Mouse (Mus musculus): ENCODE data around the gene Phgdh. TPM values are rescaled to one million over a fixed set of nuclear protein-coding genes. Genes with fewer than 3 reads are reported as not detected.

The Phgdh gene
- polyA plus RNA-seq, 1 experiment: 53.1 TPM

DNA sequence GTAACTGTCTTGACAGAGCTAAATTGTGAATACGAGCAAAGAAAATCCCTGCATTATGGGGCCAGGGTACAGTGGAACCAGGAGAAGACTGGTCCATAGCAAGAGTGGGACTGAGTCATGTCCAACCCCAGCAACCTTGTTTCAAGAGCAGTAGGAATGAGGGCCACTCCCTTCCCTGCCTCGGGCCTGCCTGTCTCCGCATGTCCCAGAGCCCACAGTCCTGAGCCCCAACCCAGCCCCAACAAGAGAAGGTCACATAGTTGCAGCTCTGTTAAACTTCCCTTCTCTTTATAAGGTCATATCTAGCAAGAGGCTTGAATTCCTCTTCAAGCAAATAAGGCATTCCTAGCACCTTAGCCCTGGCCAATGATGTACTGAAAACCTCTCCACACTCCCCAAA, 38.0 kb downstream of the Phgdh start:
- no peak for TF ChIP-seq CTCF (IDR thresholded peaks at IDR 0.05; ENCODE audit: extremely low read depth, insufficient read depth, insufficient read length, insufficient replicate concordance)
- TF ChIP-seq POLR2A (IDR thresholded peaks at IDR 0.05; ENCODE audit: low read depth, low read length): no peak
- Histone ChIP-seq H3K27ac (ENCODE audit: insufficient read depth, low read length) (no peak overlapping the region), H3K27me3 (ENCODE audit: control insufficient read depth, insufficient read depth, low read length) (no peaks in the 10 kb centered on the region), H3K36me3 (ENCODE audit: control insufficient read depth, insufficient read depth, low read length) (no peaks in the 10 kb centered on the region), H3K4me1 (ENCODE audit: control insufficient read depth, insufficient read depth, insufficient read length) (no peaks in the 10 kb centered on the region), H3K4me3 (ENCODE audit: extremely low read depth, insufficient read depth, insufficient read length) (no peak overlapping the region)
- 81% methylated on average over 3 of the region's 3 CpGs for WGBS
- no peak for DNase-seq (ENCODE audit: low read depth in 1 of 2, low spot score in 2 of 2)

DNA sequence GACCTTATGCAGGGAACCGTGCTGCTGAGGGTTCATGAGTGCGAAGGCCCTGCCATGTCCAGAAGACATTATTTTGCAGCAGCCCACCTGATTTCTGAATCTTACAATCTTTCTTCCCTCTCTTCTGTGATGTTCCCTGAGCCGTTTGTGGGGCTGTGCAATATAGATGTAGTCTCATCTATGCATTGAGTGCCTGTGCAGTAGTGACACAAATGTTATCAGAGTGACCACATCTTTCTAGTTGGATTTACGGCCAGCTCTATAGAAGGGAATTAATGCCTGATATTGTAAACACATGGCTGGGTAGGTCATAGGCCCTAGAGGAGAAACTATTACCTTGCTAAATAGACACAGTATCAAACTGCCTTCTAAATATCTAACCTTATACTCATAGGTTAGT, 39.5 kb downstream of the Phgdh start:
- H3K27ac ChIP-seq (ENCODE audit: insufficient read depth, low read length): no peak overlapping the region
- 89% methylated on average over 4 of the region's 4 CpGs for WGBS
- H3K4me1 ChIP-seq (ENCODE audit: control insufficient read depth, insufficient read depth, insufficient read length): no peaks in the 10 kb centered on the region
- no peak for DNase-seq (ENCODE audit: low read depth in 1 of 2, low spot score in 2 of 2)
- H3K36me3 ChIP-seq (ENCODE audit: control insufficient read depth, insufficient read depth, low read length): no peaks in the 10 kb centered on the region
- no peak overlapping the region for H3K4me3 ChIP-seq (ENCODE audit: extremely low read depth, insufficient read depth, insufficient read length)
- no peak for TF ChIP-seq POLR2A (IDR thresholded peaks at IDR 0.05; ENCODE audit: low read depth, low read length)
- no peak for TF ChIP-seq CTCF (IDR thresholded peaks at IDR 0.05; ENCODE audit: extremely low read depth, insufficient read depth, insufficient read length, insufficient replicate concordance)
- H3K27me3 ChIP-seq (ENCODE audit: control insufficient read depth, insufficient read depth, low read length): no peaks in the 10 kb centered on the region

DNA sequence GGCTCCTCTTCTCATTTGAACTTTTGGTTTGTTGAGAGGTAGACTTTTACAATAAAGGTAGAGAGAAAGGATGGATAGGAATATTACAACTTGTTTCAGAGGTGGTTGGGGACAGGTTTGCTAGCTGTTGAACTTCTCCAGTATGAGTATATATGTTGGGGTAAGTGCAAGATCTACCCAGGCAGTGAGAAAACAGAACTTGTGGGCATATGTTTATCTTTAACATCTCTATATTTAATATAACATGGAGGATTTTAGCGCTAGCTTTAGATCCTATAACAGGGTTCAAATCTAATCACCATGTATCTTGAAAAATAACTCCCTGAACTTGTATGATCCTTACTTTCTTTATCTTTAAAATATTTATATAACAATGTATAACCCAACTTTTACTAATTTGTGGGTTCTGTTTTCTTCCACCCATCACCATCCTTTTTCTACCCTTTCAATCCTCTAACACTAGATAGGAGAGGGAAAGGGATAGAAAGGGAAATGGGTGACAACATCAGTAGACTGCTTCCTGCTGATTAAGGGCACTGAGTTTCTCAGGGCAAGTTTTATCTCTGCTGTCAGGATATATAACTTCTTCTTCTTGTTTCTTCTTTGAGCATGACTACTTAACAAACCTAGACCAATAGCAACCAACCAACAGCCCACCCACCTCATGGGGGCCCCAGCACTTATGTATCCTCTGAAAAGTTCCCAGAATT, 40.2 kb downstream of the Phgdh start:
- H3K27ac ChIP-seq (ENCODE audit: insufficient read depth, low read length): no peak overlapping the region
- H3K27me3 ChIP-seq (ENCODE audit: control insufficient read depth, insufficient read depth, low read length): no peaks in the 10 kb centered on the region
- 80% methylated on average over 1 of the region's 1 CpGs for WGBS
- no peaks in the 10 kb centered on the region for H3K4me1 ChIP-seq (ENCODE audit: control insufficient read depth, insufficient read depth, insufficient read length)
- no peak for DNase-seq (ENCODE audit: low read depth in 1 of 2, low spot score in 2 of 2)
- no peaks in the 10 kb centered on the region for H3K36me3 ChIP-seq (ENCODE audit: control insufficient read depth, insufficient read depth, low read length)
- TF ChIP-seq POLR2A (IDR thresholded peaks at IDR 0.05; ENCODE audit: low read depth, low read length): no peak
- no peak for TF ChIP-seq CTCF (IDR thresholded peaks at IDR 0.05; ENCODE audit: extremely low read depth, insufficient read depth, insufficient read length, insufficient replicate concordance)
- H3K4me3 ChIP-seq (ENCODE audit: extremely low read depth, insufficient read depth, insufficient read length): no peak overlapping the region

DNA sequence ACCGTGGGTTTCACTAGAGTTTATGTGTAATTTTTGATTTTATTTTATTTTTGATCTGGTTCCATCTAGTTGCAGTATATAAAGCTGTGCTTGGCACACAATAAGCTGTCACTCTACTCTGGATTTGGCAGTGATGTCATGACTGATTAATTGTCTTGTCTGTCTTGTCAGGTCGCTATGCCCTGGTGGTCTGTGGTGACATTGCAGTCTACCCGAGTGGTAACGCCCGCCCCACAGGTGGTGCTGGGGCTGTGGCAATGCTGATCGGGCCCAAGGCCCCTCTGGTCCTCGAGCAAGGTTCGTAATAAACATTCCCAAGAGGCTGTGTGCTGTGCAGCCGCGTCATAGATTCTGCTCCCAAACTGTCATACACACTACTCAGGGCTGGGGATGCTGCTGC, 43.8 kb downstream of the Phgdh start:
- no peak for DNase-seq (ENCODE audit: low read depth in 1 of 2, low spot score in 2 of 2)
- Histone ChIP-seq H3K27me3 (ENCODE audit: control insufficient read depth, insufficient read depth, low read length) (no peaks in the 10 kb centered on the region), H3K36me3 (ENCODE audit: control insufficient read depth, insufficient read depth, low read length) (no peaks in the 10 kb centered on the region), H3K4me1 (ENCODE audit: control insufficient read depth, insufficient read depth, insufficient read length) (no peaks in the 10 kb centered on the region), H3K27ac (ENCODE audit: insufficient read depth, low read length) (no peak overlapping the region), H3K4me3 (ENCODE audit: extremely low read depth, insufficient read depth, insufficient read length) (no peak overlapping the region)
- TF ChIP-seq POLR2A (IDR thresholded peaks at IDR 0.05; ENCODE audit: low read depth, low read length) (no peak), CTCF (IDR thresholded peaks at IDR 0.05; ENCODE audit: extremely low read depth, insufficient read depth, insufficient read length, insufficient replicate concordance) (no peak)
- 76% methylated on average over 10 of the region's 10 CpGs for WGBS

DNA sequence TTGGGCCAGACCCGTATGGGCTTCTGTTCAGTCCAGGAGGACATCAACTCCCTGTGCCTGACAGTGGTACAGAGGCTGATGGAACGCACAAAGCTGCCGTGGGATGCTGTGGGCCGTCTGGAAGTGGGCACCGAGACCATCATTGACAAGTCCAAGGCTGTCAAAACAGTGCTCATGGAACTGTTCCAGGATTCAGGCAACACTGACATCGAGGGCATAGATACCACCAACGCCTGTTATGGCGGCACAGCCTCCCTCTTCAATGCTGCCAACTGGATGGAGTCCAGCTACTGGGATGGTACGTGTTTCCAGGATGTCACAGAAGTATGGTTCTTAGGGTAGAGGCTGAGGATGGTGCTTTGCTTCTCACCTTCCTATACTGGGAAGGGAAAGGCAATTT, 48.7 kb downstream of the Phgdh start:
- no peaks in the 10 kb centered on the region; the same call in 1 of the 2 replicates for H3K27me3 ChIP-seq (ENCODE audit: control insufficient read depth, insufficient read depth, low read length)
- no peak overlapping the region for H3K27ac ChIP-seq (ENCODE audit: insufficient read depth, low read length)
- 85% methylated on average over 9 of the region's 9 CpGs for WGBS
- no peak for DNase-seq (ENCODE audit: low read depth in 1 of 2, low spot score in 2 of 2)
- H3K4me3 ChIP-seq (ENCODE audit: extremely low read depth, insufficient read depth, insufficient read length): no peak overlapping the region
- H3K4me1 ChIP-seq (ENCODE audit: control insufficient read depth, insufficient read depth, insufficient read length): no peaks in the 10 kb centered on the region
- H3K36me3 ChIP-seq (ENCODE audit: control insufficient read depth, insufficient read depth, low read length): no peaks in the 10 kb centered on the region
- TF ChIP-seq CTCF (IDR thresholded peaks at IDR 0.05; ENCODE audit: extremely low read depth, insufficient read depth, insufficient read length, insufficient replicate concordance): no peak
- TF ChIP-seq POLR2A (IDR thresholded peaks at IDR 0.05; ENCODE audit: low read depth, low read length): no peak

DNA sequence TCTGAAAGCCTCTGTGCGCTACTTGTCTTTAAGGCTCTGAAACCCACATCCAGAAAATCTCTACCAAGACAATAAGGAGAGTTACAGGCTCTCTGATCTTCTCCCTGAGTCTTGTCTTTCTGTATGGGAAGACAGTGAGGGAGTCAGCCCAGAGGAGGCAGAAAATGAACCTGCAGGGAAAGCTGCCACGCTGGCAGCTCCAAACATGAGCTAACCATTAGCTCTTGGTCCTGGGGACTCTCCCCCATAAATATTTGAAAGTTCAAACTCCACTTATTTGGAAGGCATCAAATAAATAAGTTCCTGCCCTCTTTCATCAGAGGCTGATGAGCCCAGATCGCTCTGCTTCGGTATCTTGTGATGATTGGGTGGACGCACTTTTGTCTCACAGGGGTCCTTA, 56.6 kb downstream of the Phgdh start:
- no peaks in the 10 kb centered on the region for H3K36me3 ChIP-seq (ENCODE audit: control insufficient read depth, insufficient read depth, low read length)
- H3K27me3 ChIP-seq (ENCODE audit: control insufficient read depth, insufficient read depth, low read length): no peaks in the 10 kb centered on the region
- H3K27ac ChIP-seq (ENCODE audit: insufficient read depth, low read length): no peak overlapping the region
- no peaks in the 10 kb centered on the region for H3K4me1 ChIP-seq (ENCODE audit: control insufficient read depth, insufficient read depth, insufficient read length)
- H3K4me3 ChIP-seq (ENCODE audit: extremely low read depth, insufficient read depth, insufficient read length): no peak overlapping the region
- DNase-seq (ENCODE audit: low read depth in 1 of 2, low spot score in 2 of 2): no peak
- 95% methylated on average over 5 of the region's 5 CpGs for WGBS
- no peak for TF ChIP-seq CTCF (IDR thresholded peaks at IDR 0.05; ENCODE audit: extremely low read depth, insufficient read depth, insufficient read length, insufficient replicate concordance)
- TF ChIP-seq POLR2A (IDR thresholded peaks at IDR 0.05; ENCODE audit: low read depth, low read length): no peak

DNA sequence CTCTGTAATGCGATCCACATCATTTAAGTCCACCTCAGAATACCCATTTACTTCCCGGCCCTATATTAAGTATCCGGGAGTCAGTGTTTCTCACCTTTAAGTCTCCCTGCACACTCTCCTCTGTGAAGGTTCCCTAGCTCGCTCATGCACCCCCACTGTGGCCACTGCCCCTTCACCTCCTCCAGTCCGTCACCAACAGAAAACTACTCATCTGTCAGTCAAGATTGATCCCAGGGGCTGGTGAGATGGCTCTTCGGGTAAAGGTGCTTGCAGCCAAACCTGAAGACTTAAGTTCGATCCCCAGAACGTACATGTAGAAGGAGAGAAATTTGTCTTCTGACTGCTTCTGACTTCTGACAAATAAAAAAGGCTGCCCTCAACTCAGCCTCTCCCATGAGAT, 57.4 kb downstream of the Phgdh start:
- no peak overlapping the region for H3K27ac ChIP-seq (ENCODE audit: insufficient read depth, low read length)
- TF ChIP-seq CTCF (IDR thresholded peaks at IDR 0.05; ENCODE audit: extremely low read depth, insufficient read depth, insufficient read length, insufficient replicate concordance): no peak
- no peak for TF ChIP-seq POLR2A (IDR thresholded peaks at IDR 0.05; ENCODE audit: low read depth, low read length)

More for the DNA sequence above, 57.4 kb downstream of the Phgdh start:
- WGBS: 93% methylated on average over 8 of the region's 8 CpGs
- no peak for DNase-seq (ENCODE audit: low read depth in 1 of 2, low spot score in 2 of 2)
- no peaks in the 10 kb centered on the region for H3K4me1 ChIP-seq (ENCODE audit: control insufficient read depth, insufficient read depth, insufficient read length)
- H3K4me3 ChIP-seq (ENCODE audit: extremely low read depth, insufficient read depth, insufficient read length): no peak overlapping the region
- no peaks in the 10 kb centered on the region for H3K36me3 ChIP-seq (ENCODE audit: control insufficient read depth, insufficient read depth, low read length)
- H3K27me3 ChIP-seq (ENCODE audit: control insufficient read depth, insufficient read depth, low read length): no peaks in the 10 kb centered on the region
